In genomic region chr4:56802669-56803150, GRCm38 (mm10) we compare ENCODE assay signal across 9 mouse cellular contexts. TPM values are rescaled to one million over a fixed set of nuclear protein-coding genes. Genes with fewer than 3 reads are reported as not detected.
DNase-seq lines count a peak whose midpoint lies in the region; ATAC-seq and TF ChIP-seq lines count a peak whose summit lies in the region.
"Had no signal": no experiment of that assay in that cellular context is flagged by ENCODE, and none has a peak within 500 bp of the region (broad histone marks: within the 10 kb centered on the region; RNA-seq: fewer than 3 reads in every experiment).

No protein-coding gene starts in this region.

- no peak; the same call in 1 of the 2 replicates for TF ChIP-seq POLR2A in cortical plate, adult 2 months (IDR thresholded peaks at IDR 0.05; ENCODE audit: extremely low read depth, insufficient read depth, low read length)

- H3K4me2 ChIP-seq in heart, postnatal 0 days (ENCODE audit: low read depth, low read length), result peak overlapping the region; percentile 91
- H3K4me2 ChIP-seq in intestine, embryonic 15.5 days (replicated peaks), result peak overlapping the region; percentile 81
- peak overlapping the region; percentile 76 for H3K4me2 ChIP-seq in midbrain, embryonic 16.5 days (ENCODE audit: low read length)

- H3K9me3 ChIP-seq in heart, postnatal 0 days (replicated peaks; ENCODE audit: control insufficient read depth, low read length), result no peaks in the 10 kb centered on the region
- no peaks in the 10 kb centered on the region for H3K9me3 ChIP-seq in intestine, embryonic 15.5 days
- H3K9me3 ChIP-seq in midbrain, embryonic 16.5 days (replicated peaks; ENCODE audit: control insufficient read depth, low read length, poor library complexity, severe bottlenecking), result no peaks in the 10 kb centered on the region

- H3K4me1 ChIP-seq in heart, postnatal 0 days (ENCODE audit: control insufficient read depth, insufficient read depth), result peaks cover 18% of the 10 kb centered on the region
- H3K4me1 ChIP-seq in cortical plate, adult 2 months (ENCODE audit: control insufficient read depth, insufficient read depth, low read length), result peaks cover 3% of the 10 kb centered on the region; the same call in 1 of the 2 replicates
- peaks cover 20% of the 10 kb centered on the region for H3K4me1 ChIP-seq in intestine, embryonic 15.5 days (replicated peaks)
- peaks cover 26% of the 10 kb centered on the region for H3K4me1 ChIP-seq in midbrain, embryonic 16.5 days (ENCODE audit: control insufficient read depth, insufficient read depth, low read length)

- no peak for TF ChIP-seq EP300 in heart, postnatal 0 days (IDR thresholded peaks at IDR 0.05; ENCODE audit: low read depth)

- WGBS in heart, postnatal 0 days, result 2% methylated on average over 25 of the region's 25 CpGs
- WGBS in intestine, embryonic 15.5 days, result 1% methylated on average over 25 of the region's 25 CpGs
- under 1% methylated on average over 25 of the region's 25 CpGs for WGBS in midbrain, embryonic 16.5 days

- intact Hi-C loops in heart, postnatal 10 days (cut with DNase I), result loop anchor here (2.0 kb wide), 1 partner anchor 62 kb away; the partner anchor contains the start of gene Ctnnal1

- no peak for TF ChIP-seq CTCF in heart, postnatal 0 days (IDR thresholded peaks at IDR 0.05; ENCODE audit: low read depth)
- no peak for TF ChIP-seq CTCF in cortical plate, adult 2 months (IDR thresholded peaks at IDR 0.05; ENCODE audit: extremely low read depth, insufficient read depth, low read length)

- 0 out of 2 replicates have a peak overlapping the region, but pooled peaks have one; percentile 62 for H3K27ac ChIP-seq in heart, postnatal 0 days (ENCODE audit: low read depth)
- peak overlapping the region; percentile 87; the same call in 1 of the 2 replicates for H3K27ac ChIP-seq in cortical plate, adult 2 months (ENCODE audit: insufficient read depth, low read length)
- peak overlapping the region; percentile 74; the same call in 1 of the 2 replicates for H3K27ac ChIP-seq in intestine, embryonic 15.5 days
- H3K27ac ChIP-seq in midbrain, embryonic 16.5 days (ENCODE audit: low read length), result peak overlapping the region; percentile 90

- H3K27me3 ChIP-seq in heart, postnatal 0 days (ENCODE audit: control insufficient read depth, insufficient read depth, low read length), result no peaks in the 10 kb centered on the region
- no peaks in the 10 kb centered on the region for H3K27me3 ChIP-seq in intestine, embryonic 15.5 days (replicated peaks)
- no peaks in the 10 kb centered on the region for H3K27me3 ChIP-seq in midbrain, embryonic 16.5 days (ENCODE audit: control insufficient read depth, insufficient read depth, low read depth, low read length)

- no peak for DNase-seq in heart, postnatal 0 days (ENCODE audit: low spot score)
- no peak for DNase-seq in heart, postnatal 10 days
- no peak for DNase-seq in Muller cell, postnatal 12 days (ENCODE audit: inconsistent ontology term)
- DNase-seq in ovary, postnatal 10 days (ENCODE audit: low spot score), result no peak
- DNase-seq in thymus, postnatal 36 days, result no peak

- H3K4me3 ChIP-seq in heart, postnatal 0 days (ENCODE audit: low read depth, low read length), result peak overlapping the region; percentile 86
- H3K4me3 ChIP-seq in cortical plate, adult 2 months (ENCODE audit: insufficient read depth, low read length), result peak overlapping the region; percentile 94
- peak overlapping the region; percentile 81 for H3K4me3 ChIP-seq in intestine, embryonic 15.5 days (replicated peaks)
- H3K4me3 ChIP-seq in midbrain, embryonic 16.5 days (ENCODE audit: low read depth, low read length), result peak overlapping the region; percentile 74

- peak overlapping the region; percentile 78 for H3K9ac ChIP-seq in heart, postnatal 0 days (replicated peaks; ENCODE audit: low read depth, low read length)
- H3K9ac ChIP-seq in intestine, embryonic 15.5 days, result peak overlapping the region; percentile 70
- H3K9ac ChIP-seq in midbrain, embryonic 16.5 days (ENCODE audit: low read depth, low read length), result peak overlapping the region; percentile 70

- H3K36me3 ChIP-seq in heart, postnatal 0 days (replicated peaks; ENCODE audit: control insufficient read depth, insufficient read depth, low read length), result peaks cover 42% of the 10 kb centered on the region
- H3K36me3 ChIP-seq in intestine, embryonic 15.5 days, result peaks cover 11% of the 10 kb centered on the region; the same call in 1 of the 2 replicates
- H3K36me3 ChIP-seq in midbrain, embryonic 16.5 days (ENCODE audit: control insufficient read depth, insufficient read depth, low read length), result peaks cover 13% of the 10 kb centered on the region

- ATAC-seq in heart, postnatal 0 days (ENCODE audit: insufficient read depth, low read depth), result peak; percentile 5; the same call in 1 of the 2 replicates
- peak; percentile 44 for ATAC-seq in intestine, embryonic 15.5 days
- ATAC-seq in midbrain, embryonic 16.5 days, result peak; percentile 50

RNA-seq across cellular contexts. Expression of gene Fam206a, which starts 0.6 kb away (rescaled TPM):
- total RNA-seq in heart, postnatal 0 days (2014; rRNA removed; ENCODE audit: low replicate concordance), result 0.89 and 3.9 TPM in 2 replicates
- polyA plus RNA-seq in heart, postnatal 0 days (2015; fragmentation: Nextera tagmentation; extraction: Ambion mirVana), result 4.0 and 4.2 TPM in 2 replicates
- total RNA-seq in heart, postnatal 10 days (2021), result 1 to 10 TPM; 4.4 to 4.5 TPM
- polyA plus RNA-seq in cortical plate, adult 2 months (2012; rRNA removed), result 12.4 and 12.6 TPM in 2 replicates
- 13.0 and 14.9 TPM in 2 replicates for polyA plus RNA-seq in intestine, embryonic 15.5 days (2015; fragmentation: Nextera tagmentation; extraction: Ambion mirVana)
- 14.0 and 16.0 TPM in 2 replicates for polyA plus RNA-seq in midbrain, embryonic 16.5 days (2015; fragmentation: Nextera tagmentation; extraction: Ambion mirVana)

RNA-seq across cellular contexts. Expression of gene Elp1, which starts 0.6 kb away (rescaled TPM):
- 20.4 and 25.5 TPM in 2 replicates for total RNA-seq in heart, postnatal 0 days (2014; rRNA removed; ENCODE audit: low replicate concordance)
- 12.9 and 15.0 TPM in 2 replicates for polyA plus RNA-seq in heart, postnatal 0 days (2015; fragmentation: Nextera tagmentation; extraction: Ambion mirVana)
- 10 to 100 TPM; 25.7 to 29.1 TPM for total RNA-seq in heart, postnatal 10 days (2021)
- polyA plus RNA-seq in cortical plate, adult 2 months (2012; rRNA removed), result 70.7 and 71.5 TPM in 2 replicates
- 35.4 and 36.0 TPM in 2 replicates for polyA plus RNA-seq in intestine, embryonic 15.5 days (2015; fragmentation: Nextera tagmentation; extraction: Ambion mirVana)
- 64.0 and 64.7 TPM in 2 replicates for polyA plus RNA-seq in midbrain, embryonic 16.5 days (2015; fragmentation: Nextera tagmentation; extraction: Ambion mirVana)

RNA-seq across cellular contexts. Expression of gene Actl7a, which starts 59.5 kb away (rescaled TPM):
- total RNA-seq in heart, postnatal 0 days (2014; rRNA removed; ENCODE audit: low replicate concordance), result not detected in 2 replicates
- not detected in 2 replicates for polyA plus RNA-seq in heart, postnatal 0 days (2015; fragmentation: Nextera tagmentation; extraction: Ambion mirVana)
- total RNA-seq in heart, postnatal 10 days (2021), result not detected
- polyA plus RNA-seq in cortical plate, adult 2 months (2012; rRNA removed), result not detected in 2 replicates
- not detected in 2 replicates for polyA plus RNA-seq in intestine, embryonic 15.5 days (2015; fragmentation: Nextera tagmentation; extraction: Ambion mirVana)
- not detected in 2 replicates for polyA plus RNA-seq in midbrain, embryonic 16.5 days (2015; fragmentation: Nextera tagmentation; extraction: Ambion mirVana)
- polyA plus RNA-seq: large intestine, adult 2 months had no signal
